Mouse (Mus musculus) CH12.LX (cell line): ENCODE data around the gene Rlf. TPM values are rescaled to one million over a fixed set of nuclear protein-coding genes. Genes with fewer than 3 reads are reported as not detected.
"Not testable (repeated sequence)": the region's sequence is repeated elsewhere in the genome, so short reads cannot be mapped to it uniquely, and the experiment has no call there.

ENCODE experiments used
- DNase-seq: peaks from one replicate; pipeline ENCODE4 v3.0.0-alpha.2; 2013; ENCODE audit errors: extremely low read depth
- H3K27ac ChIP-seq: 2 replicates; pipeline ENCODE4 v1.5.1; 2012; ENCODE audit warnings: low read depth, mild to moderate bottlenecking, control low read depth, moderate library complexity; ENCODE audit not compliant: insufficient read depth
- H3K27me3 ChIP-seq: replicated peaks from 2 replicates; pipeline ENCODE3; 2012; ENCODE audit warnings: inconsistent platforms
- H3K36me3 ChIP-seq, 2 experiments: replicated peaks in 1 of 2; 2 replicates each; pipeline versions ENCODE3 to v1.6.1; 2012; ENCODE audit warnings: inconsistent platforms in 1 of 2, low read length in 1 of 2, mild to moderate bottlenecking in 1 of 2, mixed read lengths in 1 of 2, moderate library complexity in 1 of 2; ENCODE audit not compliant: control insufficient read depth in 1 of 2, insufficient read depth in 1 of 2
- H3K4me1 ChIP-seq, 2 experiments: 2 replicates each; pipeline ENCODE4 v1.6.1; 2012; ENCODE audit warnings: inconsistent platforms in 1 of 2, moderate library complexity in 1 of 2; ENCODE audit not compliant: insufficient read depth in 2 of 2, control insufficient read depth in 1 of 2
- H3K4me2 ChIP-seq: 2 replicates; pipeline ENCODE4 v1.6.1; 2012; ENCODE audit warnings: low read depth, mild to moderate bottlenecking, control low read depth; ENCODE audit not compliant: poor library complexity, insufficient read depth, severe bottlenecking
- H3K4me3 ChIP-seq, 3 experiments: fragments of 150-350 bp in 1 of 3; sonication (generic) in 1 of 3; replicated peaks in 1 of 3; 2 replicates each; pipeline versions ENCODE3 to v1.5.1; 2011 to 2012; ENCODE audit warnings: low read depth in 2 of 3, low read length in 2 of 3, mild to moderate bottlenecking in 2 of 3, moderate library complexity in 2 of 3, control low read depth in 1 of 3, improper control_type of control experiment in 1 of 3, inconsistent platforms in 1 of 3, mixed read lengths in 1 of 3; ENCODE audit not compliant: poor library complexity in 1 of 3
- H3K79me2 ChIP-seq: replicated peaks from 2 replicates; pipeline ENCODE4 v1.6.1; 2012; ENCODE audit warnings: mild to moderate bottlenecking, moderate library complexity; ENCODE audit not compliant: control insufficient read depth, poor library complexity, insufficient read depth, severe bottlenecking; ENCODE audit errors: extremely low read depth
- H3K9ac ChIP-seq: 2 replicates; pipeline ENCODE4 v1.6.1; 2012; ENCODE audit warnings: low read depth, mild to moderate bottlenecking, control low read depth, moderate library complexity; ENCODE audit not compliant: insufficient read depth
- H3K9me3 ChIP-seq: replicated peaks from 2 replicates; pipeline ENCODE3; 2012; ENCODE audit warnings: low read length, inconsistent platforms, mixed read lengths
- BHLHE40 ChIP-seq: IDR thresholded peaks from 2 replicates; pipeline ENCODE4 v1.6.1; 2011; ENCODE audit warnings: mild to moderate bottlenecking, low read depth, low read length, improper control_type of control experiment
- E2F4 ChIP-seq: IDR thresholded peaks from 2 replicates; pipeline ENCODE4 v1.6.1; 2011; ENCODE audit warnings: low read depth, low read length, improper control_type of control experiment; ENCODE audit not compliant: insufficient replicate concordance
- EP300 ChIP-seq: IDR thresholded peaks from 2 replicates; pipeline ENCODE4 v1.6.1; 2011; ENCODE audit warnings: low read length, improper control_type of control experiment
- GABPA ChIP-seq: IDR thresholded peaks from 2 replicates; pipeline ENCODE4 v1.6.1; 2012; ENCODE audit warnings: low read depth, low read length, improper control_type of control experiment, inconsistent platforms; ENCODE audit not compliant: insufficient replicate concordance
- HCFC1 ChIP-seq: IDR thresholded peaks from 2 replicates; pipeline ENCODE4 v1.6.1; 2012; ENCODE audit warnings: low read depth, mild to moderate bottlenecking, inconsistent platforms, low read length, improper control_type of control experiment
- JUN ChIP-seq: IDR thresholded peaks from 2 replicates; pipeline ENCODE4 v1.6.1; 2011; ENCODE audit warnings: low read depth, mild to moderate bottlenecking, low read length, improper control_type of control experiment, moderate library complexity; ENCODE audit not compliant: insufficient read depth
- JUND ChIP-seq: conservative IDR thresholded peaks from 2 replicates; pipeline ENCODE4 v1.6.1; 2011; ENCODE audit warnings: low read depth, low read length, improper control_type of control experiment
- KAT2A ChIP-seq: IDR thresholded peaks from 2 replicates; pipeline ENCODE4 v1.6.1; 2012; ENCODE audit warnings: low read length, improper control_type of control experiment, inconsistent platforms; ENCODE audit not compliant: insufficient replicate concordance
- MAX ChIP-seq: IDR thresholded peaks from 2 replicates; pipeline ENCODE4 v1.6.1; 2011; ENCODE audit warnings: low read length, improper control_type of control experiment
- MEF2A ChIP-seq: IDR thresholded peaks from 2 replicates; pipeline ENCODE4 v1.6.1; 2014; ENCODE audit warnings: low read depth, mild to moderate bottlenecking, inconsistent platforms, low read length, improper control_type of control experiment, borderline replicate concordance
- MXI1 ChIP-seq: IDR thresholded peaks from 2 replicates; pipeline ENCODE4 v1.6.1; 2011; ENCODE audit warnings: mild to moderate bottlenecking, low read depth, low read length, improper control_type of control experiment
- NELFE ChIP-seq: IDR thresholded peaks from 2 replicates; pipeline ENCODE4 v1.6.1; 2011; ENCODE audit warnings: low read depth, low read length, improper control_type of control experiment
- NRF1 ChIP-seq: IDR thresholded peaks from 2 replicates; pipeline ENCODE4 v1.6.1; 2014; ENCODE audit warnings: low read depth, mild to moderate bottlenecking, inconsistent platforms, low read length, improper control_type of control experiment, moderate library complexity
- PAX5 ChIP-seq: IDR thresholded peaks from 2 replicates; pipeline ENCODE4 v1.6.1; 2012; ENCODE audit warnings: low read length, inconsistent platforms, mixed read lengths
- RAD21 ChIP-seq: IDR thresholded peaks from 2 replicates; pipeline ENCODE4 v1.6.1; 2011; ENCODE audit warnings: low read depth, mild to moderate bottlenecking, low read length, improper control_type of control experiment, moderate library complexity
- SIN3A ChIP-seq: IDR thresholded peaks from 2 replicates; pipeline ENCODE4 v1.6.1; 2012; ENCODE audit warnings: low read length, improper control_type of control experiment, inconsistent platforms
- TCF12 ChIP-seq: IDR thresholded peaks from 2 replicates; pipeline ENCODE4 v1.6.1; 2014; ENCODE audit warnings: low read depth, mild to moderate bottlenecking, inconsistent platforms, low read length, improper control_type of control experiment
- UBTF ChIP-seq: IDR thresholded peaks from 2 replicates; pipeline ENCODE4 v1.6.1; 2012; ENCODE audit warnings: low read depth, mild to moderate bottlenecking, inconsistent platforms, low read length, improper control_type of control experiment, moderate library complexity
- ZNF384 ChIP-seq: IDR thresholded peaks from 2 replicates; pipeline ENCODE4 v1.6.1; 2012; ENCODE audit warnings: low read depth, low read length, improper control_type of control experiment, inconsistent platforms
- dilution Hi-C: fragments of 300-500 bp; cut with MboI; formaldehyde crosslinking; loops from 2 replicates; pipeline ENCODE4 v1.14.3; 2020; ENCODE audit warnings: low sequenced_read_pairs; ENCODE audit not compliant: extremely low pct_unique_long_range_greater_than_20kb, extremely low pct_ligation_motif_present
- in situ Hi-C: fragments of 300-500 bp; cut with MboI; formaldehyde crosslinking; loops from 3 replicates; pipeline ENCODE4 v1.14.3; 2019; ENCODE audit warnings: low sequenced_read_pairs, low pct_ligation_motif_present, low pct_unique_long_range_greater_than_20kb, mixed read lengths
- polyA plus RNA-seq: library from polyadenylated mRNA; unstranded; fragments of >175 nt; gene quantifications from 2 replicates; pipeline ENCODE4 v1.2.1, GENCODE M21; 2012; ENCODE audit warnings: low read depth; ENCODE audit not compliant: insufficient read length
- total RNA-seq, 2 experiments: library from RNA; depleted of rRNA; stranded (reverse); fragments of 300-350 nt in 1 of 2; fragments of >200 nt in 1 of 2; gene quantifications; 2 replicates each; pipeline ENCODE4 v1.2.3; 2012 to 2014

Rlf gene
- total and polyA plus RNA-seq, 3 experiments, result 9.4 to 25.5 (median 17.4) TPM

DNA sequence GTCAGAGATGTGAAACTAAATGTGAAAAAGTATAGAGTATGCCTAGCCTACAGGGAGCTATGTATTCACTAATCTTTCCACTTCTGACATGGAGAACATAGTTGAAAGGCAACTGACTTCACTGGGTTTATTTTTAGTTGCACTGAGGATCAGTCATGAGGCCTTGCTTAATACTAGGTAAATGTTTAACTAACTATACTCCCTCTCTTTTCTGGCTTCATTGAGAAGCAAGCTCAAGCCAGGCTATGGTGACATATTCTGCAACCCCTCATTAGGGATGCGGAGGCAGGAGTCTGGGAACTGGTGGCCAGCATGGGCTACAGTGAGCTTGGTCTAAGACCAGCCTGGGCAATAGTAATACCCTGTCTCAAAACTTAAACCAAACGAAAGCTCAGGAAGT lies 47.2 kb downstream of the Rlf start:
- TF ChIP-seq BHLHE40, result no peak
- TF ChIP-seq NRF1, result no peak
- TF ChIP-seq RAD21, result no peak
- TF ChIP-seq MAX, result no peak
- no peak for TF ChIP-seq JUN
- TF ChIP-seq SIN3A, result no peak
- no peak for TF ChIP-seq NELFE
- TF ChIP-seq MXI1, result no peak
- no peak for TF ChIP-seq E2F4
- no peak for TF ChIP-seq JUND
- no peak for TF ChIP-seq HCFC1
- TF ChIP-seq KAT2A, result no peak
- TF ChIP-seq UBTF, result no peak
- no peak for TF ChIP-seq PAX5
- no peak for TF ChIP-seq EP300
- no peak for TF ChIP-seq GABPA
- no peak for TF ChIP-seq MEF2A
- TF ChIP-seq ZNF384, result no peak
- TF ChIP-seq TCF12, result no peak
- Histone ChIP-seq H3K4me2 (no peak overlapping the region), H3K36me3 (peaks cover 33 to 71% of the 10 kb centered on the region in 2 experiments), H3K4me1 (no peaks in the 10 kb centered on the region), H3K27me3 (no peaks in the 10 kb centered on the region), H3K9ac (no peak overlapping the region), H3K79me2 (no peaks in the 10 kb centered on the region), H3K27ac (no peak overlapping the region), H3K9me3 (no peaks in the 10 kb centered on the region), H3K4me3 (no peak overlapping the region)
- dilution Hi-C loops, result no loop called here
- in situ Hi-C loops, result no loop called here
- DNase-seq, result no peak

DNA sequence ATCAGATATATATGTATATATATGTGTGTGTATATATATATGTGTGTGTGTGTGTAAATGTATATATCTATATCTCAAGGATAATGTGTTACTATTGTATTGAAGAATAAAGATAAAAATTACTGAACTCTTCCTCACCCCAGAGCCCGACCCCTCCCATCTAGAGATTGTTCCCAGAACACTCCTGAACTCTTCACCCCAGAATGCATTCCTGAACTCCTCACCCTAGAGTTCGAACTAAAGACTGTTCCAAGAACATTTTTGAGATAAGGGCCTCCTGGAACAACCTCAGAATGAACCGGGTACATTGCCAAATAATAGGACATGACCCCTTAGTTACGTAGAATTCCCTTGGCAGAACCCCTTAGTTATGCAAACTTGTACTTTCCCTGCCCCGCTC lies 48.2 kb downstream of the Rlf start:
- H3K4me2 ChIP-seq, dilution Hi-C loops, H3K27ac ChIP-seq, H3K4me1 ChIP-seq, H3K9ac ChIP-seq, DNase-seq, H3K4me3 ChIP-seq, H3K27me3 ChIP-seq, H3K9me3 ChIP-seq, H3K79me2 ChIP-seq, in situ Hi-C loops: not testable (repeated sequence)
- H3K36me3 ChIP-seq, result peaks cover 33 to 78% of the 10 kb centered on the region in 2 experiments
